In the genomic region with DNA sequence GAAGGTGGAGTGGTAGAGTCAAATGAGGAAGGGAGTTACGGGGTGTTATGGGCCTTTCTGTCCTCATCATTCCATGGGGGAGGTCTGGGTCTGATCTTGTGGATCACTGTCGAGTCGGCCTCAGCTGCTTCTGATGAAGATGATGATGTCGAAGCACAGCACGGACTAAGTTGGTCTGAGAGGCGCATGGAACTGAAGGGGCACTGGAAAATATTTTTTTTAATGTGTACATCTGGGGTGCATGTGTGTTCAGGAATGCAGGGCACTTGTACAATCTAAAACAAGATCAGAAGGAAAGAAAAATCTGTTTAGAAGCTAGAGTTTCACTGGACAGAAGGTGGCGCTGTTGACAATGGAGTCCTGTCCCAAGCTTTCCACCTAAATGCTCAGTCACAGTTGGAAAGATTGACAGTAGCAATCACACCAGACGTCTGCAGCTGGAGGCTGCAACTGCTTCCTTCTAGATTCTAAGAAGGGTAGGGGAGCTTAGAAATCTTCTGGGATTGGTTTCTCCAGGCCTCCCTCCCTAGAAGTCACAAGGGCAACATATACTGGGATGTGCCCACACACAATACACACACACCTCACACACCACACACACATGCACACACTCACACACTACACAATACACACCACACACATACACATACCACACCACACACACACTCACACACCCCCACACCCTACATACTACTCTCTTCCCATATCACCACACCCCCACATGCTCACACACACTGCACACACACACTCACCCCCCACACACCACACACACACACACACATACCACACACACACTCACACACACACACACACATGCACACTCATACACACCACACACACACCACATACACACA, we compare ENCODE assay signal across 8 mouse cellular contexts. TPM values are rescaled to one million over a fixed set of nuclear protein-coding genes. Genes with fewer than 3 reads are reported as not detected.
DNase-seq lines count a peak whose midpoint lies in the region; ATAC-seq lines count a peak whose summit lies in the region.

No protein-coding gene starts in this region.

- 0 out of 2 replicates have a peak, but pooled peaks cover 2% of the 10 kb centered on the region for H3K4me1 ChIP-seq in kidney, embryonic 15.5 days
- peaks cover 3% of the 10 kb centered on the region; the same call in 1 of the 2 replicates for H3K4me1 ChIP-seq in liver, embryonic 13.5 days (replicated peaks)
- no peaks in the 10 kb centered on the region for H3K4me1 ChIP-seq in neural tube, embryonic 14.5 days (ENCODE audit: control insufficient read depth, insufficient read depth, low read length)

- H3K4me3 ChIP-seq in kidney, embryonic 15.5 days (replicated peaks) = no peak overlapping the region
- H3K4me3 ChIP-seq in liver, embryonic 13.5 days (replicated peaks) = no peak overlapping the region
- no peak overlapping the region for H3K4me3 ChIP-seq in neural tube, embryonic 14.5 days (ENCODE audit: low read depth, low read length)

- H3K27me3 ChIP-seq in kidney, embryonic 15.5 days = 0 out of 2 replicates have a peak, but pooled peaks cover 2% of the 10 kb centered on the region
- H3K27me3 ChIP-seq in liver, embryonic 13.5 days = peaks cover 10% of the 10 kb centered on the region
- H3K27me3 ChIP-seq in neural tube, embryonic 14.5 days (ENCODE audit: control insufficient read depth, insufficient read depth, low read length) = no peaks in the 10 kb centered on the region

- H3K9ac ChIP-seq in kidney, embryonic 15.5 days = no peak overlapping the region
- no peak overlapping the region for H3K9ac ChIP-seq in liver, embryonic 13.5 days
- H3K9ac ChIP-seq in neural tube, embryonic 14.5 days (replicated peaks; ENCODE audit: low read depth, low read length) = no peak overlapping the region

- H3K4me2 ChIP-seq in kidney, embryonic 15.5 days = no peak overlapping the region
- H3K4me2 ChIP-seq in liver, embryonic 13.5 days = no peak overlapping the region
- no peak overlapping the region for H3K4me2 ChIP-seq in neural tube, embryonic 14.5 days (ENCODE audit: low read depth, low read length)

- H3K9me3 ChIP-seq in kidney, embryonic 15.5 days (replicated peaks) = no peaks in the 10 kb centered on the region
- no peaks in the 10 kb centered on the region for H3K9me3 ChIP-seq in liver, embryonic 13.5 days (replicated peaks)
- H3K9me3 ChIP-seq in neural tube, embryonic 14.5 days (ENCODE audit: control insufficient read depth, low read length) = no peaks in the 10 kb centered on the region

- no peaks in the 10 kb centered on the region for H3K36me3 ChIP-seq in kidney, embryonic 15.5 days
- no peaks in the 10 kb centered on the region for H3K36me3 ChIP-seq in liver, embryonic 13.5 days
- no peaks in the 10 kb centered on the region for H3K36me3 ChIP-seq in neural tube, embryonic 14.5 days (ENCODE audit: control insufficient read depth, insufficient read depth, low read length)

- H3K27ac ChIP-seq in kidney, embryonic 15.5 days = no peak overlapping the region
- H3K27ac ChIP-seq in liver, embryonic 13.5 days = no peak overlapping the region
- no peak overlapping the region for H3K27ac ChIP-seq in neural tube, embryonic 14.5 days (ENCODE audit: low read depth, low read length)

- 0 out of 2 replicates have a peak, but pooled peaks have one; percentile 29 for ATAC-seq in kidney, embryonic 15.5 days (replicated peaks; ENCODE audit: low FRiP score)
- ATAC-seq in liver, embryonic 13.5 days (ENCODE audit: low read depth) = 0 out of 2 replicates have a peak, but pooled peaks have one; percentile 5
- peak; percentile 46 for ATAC-seq in neural tube, embryonic 14.5 days (ENCODE audit: low read depth)

- DNase-seq in A20 (ENCODE audit: low read depth, low spot score) = peak; percentile 55
- peak; percentile 79 for DNase-seq in CD4-positive, CD25-positive, alpha-beta regulatory T cell, adult 2 months (ENCODE audit: low read depth, low spot score)
- DNase-seq in cerebellum, postnatal 10 days = peak; percentile 78 to 85
- peak; percentile 57 to 74 for DNase-seq in frontal cortex, postnatal 36 days (ENCODE audit: low spot score in 2 of 2)
- DNase-seq in liver, embryonic 13.5 days = no peak
- no peak for DNase-seq in c-Kit-positive CD71-positive TER-119-positive erythroid progenitor cells, embryonic 14.5 days (ENCODE audit: low spot score)

- WGBS in kidney, embryonic 15.5 days = 41% methylated on average over 8 of the region's 8 CpGs
- WGBS in liver, embryonic 13.5 days (ENCODE audit: insufficient replicate concordance) = 33% methylated on average over 8 of the region's 8 CpGs
- WGBS in neural tube, embryonic 14.5 days = 41% methylated on average over 8 of the region's 8 CpGs

RNA-seq across cellular contexts. Expression of gene Tarbp1, which starts 6.9 kb away (rescaled TPM):
- polyA plus RNA-seq in kidney, embryonic 15.5 days (2015; fragmentation: Nextera tagmentation; extraction: Ambion mirVana) = 3.6 and 3.7 TPM in 2 replicates
- polyA plus RNA-seq in liver, embryonic 13.5 days (2015; fragmentation: Nextera tagmentation; extraction: Ambion mirVana) = 1.3 and 1.6 TPM in 2 replicates
- 2.7 TPM in 2 replicates for polyA plus RNA-seq in neural tube, embryonic 14.5 days (2014; fragmentation: Nextera tagmentation; extraction: Ambion mirVana)

RNA-seq across cellular contexts. Expression of gene Coa6, which starts 59.4 kb away (rescaled TPM):
- polyA plus RNA-seq in kidney, embryonic 15.5 days (2015; fragmentation: Nextera tagmentation; extraction: Ambion mirVana) = 53.7 and 59.3 TPM in 2 replicates
- 39.8 and 46.5 TPM in 2 replicates for polyA plus RNA-seq in liver, embryonic 13.5 days (2015; fragmentation: Nextera tagmentation; extraction: Ambion mirVana)
- polyA plus RNA-seq in neural tube, embryonic 14.5 days (2014; fragmentation: Nextera tagmentation; extraction: Ambion mirVana) = 51.0 and 53.2 TPM in 2 replicates

Comparison
In these comparisons a context has a peak if more than half of its experiments do, and no peak if none do; other contexts are left out.
1. DNase-seq: peak in A20 (single experiment), CD4-positive, CD25-positive, alpha-beta regulatory T cell, adult 2 months (single experiment), cerebellum, postnatal 10 days (2 of 2) and frontal cortex, postnatal 36 days (2 of 2); none in liver, embryonic 13.5 days (single experiment) and c-Kit-positive CD71-positive TER-119-positive erythroid progenitor cells, embryonic 14.5 days (single experiment).
2. Peak in every context shown above with its lines, with median percentiles within 50 percentile points of each other: ATAC-seq.